Mouse (Mus musculus): Measurements from ENCODE around the gene Map9. TPM values are rescaled to one million over a fixed set of nuclear protein-coding genes. Genes with fewer than 3 reads are reported as not detected.

The Map9 gene
- 0.76 and 0.90 TPM in 2 replicates for polyA plus RNA-seq (2012; rRNA removed)

DNA sequence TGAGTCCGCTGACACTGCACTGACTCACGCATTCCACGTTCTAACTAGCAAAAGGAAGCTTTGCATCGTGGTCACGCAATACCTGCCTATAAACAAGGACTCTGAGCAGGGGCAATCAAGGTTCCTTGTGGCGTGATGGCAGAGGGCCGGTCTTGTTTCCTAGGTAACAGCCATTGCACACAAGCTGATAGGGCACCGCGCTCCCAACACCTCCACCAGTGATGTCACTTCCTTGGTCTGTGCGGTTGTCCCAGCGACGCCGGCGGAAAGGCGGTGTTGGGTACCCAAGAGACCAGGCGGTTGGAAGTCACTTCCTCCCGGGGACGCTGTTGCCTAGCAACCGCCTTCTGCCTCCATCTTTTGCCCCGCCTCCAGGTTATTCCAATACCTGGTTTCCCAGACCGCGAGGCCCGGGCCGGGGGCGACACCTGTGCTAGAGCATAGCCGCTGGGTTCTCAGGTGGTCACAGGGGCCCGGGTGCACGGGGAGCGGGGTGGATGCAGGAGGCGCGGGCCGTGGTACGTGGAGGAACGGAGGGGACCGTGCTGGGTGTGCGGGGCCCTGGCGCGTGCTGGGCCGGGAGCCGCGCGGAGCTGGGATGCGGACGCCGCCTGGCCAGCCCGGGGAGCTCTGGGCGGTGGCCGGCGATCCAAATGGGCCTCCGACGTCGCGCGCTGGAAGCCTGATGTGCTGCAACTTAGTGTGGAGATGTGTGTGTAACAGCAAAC is at the start of gene Map9:
Gene Map9 (plus strand): TSS at position 248 of the 728 bp plus-strand sequence.

Other genes with a start within 250 kb of the Map9 start
- gene Gucy1a1, start 212.3 kb upstream of the Map9 start, polyA plus RNA-seq (2012; rRNA removed) = 11.7 and 12.3 TPM in 2 replicates
- 0.09 and 0.25 TPM in 2 replicates for gene Npy2r, start 190.0 kb downstream of the Map9 start, polyA plus RNA-seq (2012; rRNA removed)

Data from ovary, adult 2 months (tissue).